Mouse (Mus musculus): ENCODE results near the gene Ankrd13a.

- TF ChIP-seq RCOR1 (conservative IDR thresholded peaks at IDR 0.05; ENCODE audit: low read depth, low read length) (no peak), CHD2 (IDR thresholded peaks at IDR 0.05; ENCODE audit: low read length) (no peak), PAX5 (IDR thresholded peaks at IDR 0.05; ENCODE audit: low read length) (no peak), ZMIZ1 (IDR thresholded peaks at IDR 0.05; ENCODE audit: low read depth, low read length) (no peak), JUND (conservative IDR thresholded peaks at IDR 0.05; ENCODE audit: low read depth, low read length) (no peak), CTCF (conservative IDR thresholded peaks at IDR 0.05 in 1 of 2, IDR thresholded peaks at IDR 0.05 in 1 of 2; ENCODE audit: low read depth in 2 of 2, low read length in 2 of 2) (no peak), POLR2A (IDR thresholded peaks at IDR 0.05; ENCODE audit: low read depth, low read length) (no peak)
Observed at GRCm38 (mm10) chr5:114782991-114783390, 8.5 kb downstream of the Ankrd13a start.

Data from CH12.LX (cell line).